Mouse (Mus musculus): ENCODE data around the gene Hoxd4. TPM values are rescaled to one million over a fixed set of nuclear protein-coding genes. Genes with fewer than 3 reads are reported as not detected.

Gene Hoxd4
- polyA plus RNA-seq (2016; fragmentation: Nextera tagmentation; extraction: Ambion mirVana) = 1.2 and 2.3 TPM in 2 replicates

- Histone ChIP-seq H3K9me3 (replicated peaks) (no peaks in the 10 kb centered on the region), H3K4me3 (peak within 1 kb of the TSS; percentile 89), H3K4me1 (peaks cover 82% of the 10 kb centered on the region), H3K27ac (peak within 1 kb of the TSS; percentile 97), H3K36me3 (peaks cover 7% of the 10 kb centered on the region; the same call in 1 of the 2 replicates), H3K27me3 (ENCODE audit: low read depth, poor library complexity, severe bottlenecking) (peaks cover 38% of the 10 kb centered on the region)
- peak; percentile 80 for DNase-seq (ENCODE audit: low spot score)
- WGBS = under 1% methylated on average over 65 of the region's 65 CpGs
These were observed at the start of gene Hoxd4, which contains the start of gene Hoxd3 for GRCm38 (mm10) chr2:74711721-74712621. Gene Hoxd4, plus strand, starts transcription at chr2:74711929. Gene Hoxd3, plus strand, starts transcription at chr2:74711927.

- peak overlapping the region; percentile 22; the same call in 1 of the 2 replicates for H3K4me3 ChIP-seq
- no peak overlapping the region for H3K27ac ChIP-seq
These were observed 48.3 kb upstream of the Hoxd4 start for GRCm38 (mm10) chr2:74663291-74663925.

GRCm38 (mm10) chr2:74666411-74666810, 45.3 kb upstream of the Hoxd4 start:
- H3K27ac ChIP-seq = no peak overlapping the region
- peak; percentile 44 for DNase-seq (ENCODE audit: low spot score)
- no peaks in the 10 kb centered on the region for H3K36me3 ChIP-seq
- peaks cover 45% of the 10 kb centered on the region for H3K4me1 ChIP-seq
- peak overlapping the region; percentile 21; the same call in 1 of the 2 replicates for H3K4me3 ChIP-seq
- peaks cover 100% of the 10 kb centered on the region for H3K27me3 ChIP-seq (ENCODE audit: low read depth, poor library complexity, severe bottlenecking)
- no peaks in the 10 kb centered on the region for H3K9me3 ChIP-seq (replicated peaks)
- 3% methylated on average over 7 of the region's 7 CpGs for WGBS

More at GRCm38 (mm10) chr2:74663291-74663925, 48.3 kb upstream of the Hoxd4 start:
- peaks cover 100% of the 10 kb centered on the region for H3K27me3 ChIP-seq (ENCODE audit: low read depth, poor library complexity, severe bottlenecking)
- DNase-seq (ENCODE audit: low spot score) = peak; percentile 77
- H3K36me3 ChIP-seq = no peaks in the 10 kb centered on the region
- H3K9me3 ChIP-seq (replicated peaks) = no peaks in the 10 kb centered on the region
- H3K4me1 ChIP-seq = peaks cover 41% of the 10 kb centered on the region
- 4% methylated on average over 18 of the region's 18 CpGs for WGBS

- peak overlapping the region; percentile 80 for H3K4me3 ChIP-seq
- H3K27ac ChIP-seq = peak overlapping the region; percentile 90
- 1% methylated on average over 36 of the region's 36 CpGs for WGBS
- H3K27me3 ChIP-seq (ENCODE audit: low read depth, poor library complexity, severe bottlenecking) = peaks cover 100% of the 10 kb centered on the region
- DNase-seq (ENCODE audit: low spot score) = peak; percentile 76
- H3K9me3 ChIP-seq (replicated peaks) = no peaks in the 10 kb centered on the region
- no peaks in the 10 kb centered on the region for H3K36me3 ChIP-seq
- peaks cover 48% of the 10 kb centered on the region for H3K4me1 ChIP-seq
These were observed 44.4 kb upstream of the Hoxd4 start for GRCm38 (mm10) chr2:74667191-74667841.

GRCm38 (mm10) chr2:74667842-74668357, 43.8 kb upstream of the Hoxd4 start, which contains the start of gene Hoxd13:
Gene Hoxd13, plus strand, starts transcription at chr2:74668310.
- under 1% methylated on average over 41 of the region's 51 CpGs for WGBS
- H3K27me3 ChIP-seq (ENCODE audit: low read depth, poor library complexity, severe bottlenecking) = peaks cover 100% of the 10 kb centered on the region
- peak; percentile 78 for DNase-seq (ENCODE audit: low spot score)
- peak within 1 kb of the TSS; percentile 90 for H3K27ac ChIP-seq
- no peaks in the 10 kb centered on the region for H3K9me3 ChIP-seq (replicated peaks)
- H3K36me3 ChIP-seq = no peaks in the 10 kb centered on the region
- peaks cover 53% of the 10 kb centered on the region for H3K4me1 ChIP-seq
- H3K4me3 ChIP-seq = peak within 1 kb of the TSS; percentile 80

- no peak for DNase-seq (ENCODE audit: low spot score)
- Histone ChIP-seq H3K27me3 (ENCODE audit: low read depth, poor library complexity, severe bottlenecking) (peaks cover 100% of the 10 kb centered on the region), H3K9me3 (replicated peaks) (no peaks in the 10 kb centered on the region), H3K36me3 (no peaks in the 10 kb centered on the region), H3K27ac (peak overlapping the region; percentile 90), H3K4me1 (peaks cover 55% of the 10 kb centered on the region), H3K4me3 (peak overlapping the region; percentile 80)
- under 1% methylated on average over 74 of the region's 74 CpGs for WGBS
These were observed 43.1 kb upstream of the Hoxd4 start for GRCm38 (mm10) chr2:74668370-74669229.

- DNase-seq (ENCODE audit: low spot score) = peak; percentile 47
- H3K27ac ChIP-seq = peak overlapping the region; percentile 90
- no peaks in the 10 kb centered on the region for H3K9me3 ChIP-seq (replicated peaks)
- H3K4me1 ChIP-seq = peaks cover 60% of the 10 kb centered on the region
- peak overlapping the region; percentile 80 for H3K4me3 ChIP-seq
- no peaks in the 10 kb centered on the region for H3K36me3 ChIP-seq
- WGBS = under 1% methylated on average over 3 of the region's 3 CpGs
- H3K27me3 ChIP-seq (ENCODE audit: low read depth, poor library complexity, severe bottlenecking) = peaks cover 100% of the 10 kb centered on the region
These were observed 42.5 kb upstream of the Hoxd4 start for GRCm38 (mm10) chr2:74669230-74669578.

GRCm38 (mm10) chr2:74669650-74670235, 42.0 kb upstream of the Hoxd4 start:
- H3K27ac ChIP-seq = peak overlapping the region; percentile 64
- no peaks in the 10 kb centered on the region for H3K9me3 ChIP-seq (replicated peaks)
- H3K4me1 ChIP-seq = peaks cover 66% of the 10 kb centered on the region
- H3K4me3 ChIP-seq = peak overlapping the region; percentile 80
- peaks cover 100% of the 10 kb centered on the region for H3K27me3 ChIP-seq (ENCODE audit: low read depth, poor library complexity, severe bottlenecking)
- peak; percentile 55 for DNase-seq (ENCODE audit: low spot score)
- WGBS = under 1% methylated on average over 14 of the region's 14 CpGs
- no peaks in the 10 kb centered on the region for H3K36me3 ChIP-seq

GRCm38 (mm10) chr2:74670632-74671188, 41.0 kb upstream of the Hoxd4 start:
- peak; percentile 30 for DNase-seq (ENCODE audit: low spot score)
- Histone ChIP-seq H3K36me3 (no peaks in the 10 kb centered on the region), H3K27ac (0 out of 2 replicates have a peak overlapping the region, but pooled peaks have one; percentile 64), H3K27me3 (ENCODE audit: low read depth, poor library complexity, severe bottlenecking) (peaks cover 100% of the 10 kb centered on the region), H3K9me3 (replicated peaks) (no peaks in the 10 kb centered on the region), H3K4me3 (peak overlapping the region; percentile 80), H3K4me1 (peaks cover 75% of the 10 kb centered on the region)
- WGBS = 3% methylated on average over 3 of the region's 3 CpGs

GRCm38 (mm10) chr2:74671847-74672246, 39.9 kb upstream of the Hoxd4 start:
- 3% methylated on average over 5 of the region's 5 CpGs for WGBS
- peak overlapping the region; percentile 80 for H3K4me3 ChIP-seq
- no peaks in the 10 kb centered on the region for H3K36me3 ChIP-seq
- H3K9me3 ChIP-seq (replicated peaks) = no peaks in the 10 kb centered on the region
- no peak for DNase-seq (ENCODE audit: low spot score)
- H3K27me3 ChIP-seq (ENCODE audit: low read depth, poor library complexity, severe bottlenecking) = peaks cover 100% of the 10 kb centered on the region
- peaks cover 87% of the 10 kb centered on the region for H3K4me1 ChIP-seq
- H3K27ac ChIP-seq = peak overlapping the region; percentile 90
